Mouse (Mus musculus): ENCODE results near the gene Qsox1.

The Qsox1 gene

DNA sequence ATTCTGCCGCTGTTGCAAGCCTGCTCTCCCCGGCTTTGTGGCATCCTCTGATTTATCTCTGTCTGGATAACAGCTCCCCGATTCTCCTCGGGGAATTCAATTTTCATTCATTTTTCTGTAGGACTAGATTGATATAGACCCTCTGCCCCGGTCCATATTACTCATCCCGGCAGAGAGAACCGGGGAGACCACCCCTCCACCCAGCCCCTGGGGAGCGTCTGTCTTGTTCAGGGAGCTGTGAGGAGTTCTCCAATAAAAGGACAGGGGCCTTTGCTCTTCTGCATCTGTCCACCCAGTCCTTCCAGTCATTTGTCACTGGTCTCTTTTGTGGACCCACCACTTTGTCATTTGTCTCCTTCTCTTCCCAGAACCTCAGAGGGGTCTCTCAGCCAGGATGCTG lies 65.7 kb downstream of the Qsox1 start:
- no peak for DNase-seq (ENCODE audit: low spot score in 2 of 2)

DNA sequence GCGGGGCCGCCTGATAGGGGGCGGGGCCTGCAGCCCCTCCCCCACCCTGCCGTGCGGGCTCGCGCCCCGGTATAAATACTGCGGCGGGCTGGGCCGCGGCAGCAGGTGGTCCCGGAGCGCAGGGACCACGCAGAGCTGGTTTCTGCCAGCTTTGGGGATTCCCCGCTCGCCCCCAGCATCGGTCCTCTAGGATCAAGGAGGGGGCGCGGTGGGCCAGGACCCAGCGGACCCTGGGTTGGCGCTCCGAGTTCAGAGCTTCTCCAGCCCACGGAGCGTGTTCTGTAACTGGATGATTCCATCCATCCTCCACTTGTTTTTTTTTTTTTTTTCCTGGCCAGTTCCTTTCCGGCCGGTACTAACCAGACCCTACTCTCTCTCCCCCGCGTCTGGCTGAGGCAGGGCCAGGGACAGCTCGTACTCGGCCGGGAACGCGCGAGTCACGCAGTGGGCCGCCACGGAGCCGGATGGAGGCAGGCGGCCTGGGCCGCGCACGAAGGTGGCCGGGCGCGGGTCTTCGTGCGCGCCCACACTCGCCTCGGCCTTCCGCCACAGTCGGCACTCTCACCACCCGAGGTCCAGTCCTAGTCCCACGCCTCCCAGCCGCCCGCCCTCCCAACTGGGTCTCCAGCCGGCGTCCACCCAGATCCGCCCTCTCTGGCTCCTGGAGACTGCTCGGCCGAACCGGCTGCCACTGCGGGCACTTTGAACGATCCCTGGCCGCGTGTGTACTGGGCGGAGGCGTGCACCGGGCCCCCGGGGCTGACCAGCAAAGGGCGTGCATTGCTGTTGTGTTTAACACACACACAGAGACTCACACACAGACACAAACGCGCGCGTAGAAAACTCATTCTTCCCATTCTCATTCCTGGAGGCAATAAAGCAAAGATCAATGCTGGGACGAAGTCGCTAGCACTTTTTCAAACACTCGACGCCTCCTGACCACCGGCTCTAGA lies 70.0 kb downstream of the Qsox1 start:
- DNase-seq (ENCODE audit: low spot score in 2 of 2) = no peak

DNA sequence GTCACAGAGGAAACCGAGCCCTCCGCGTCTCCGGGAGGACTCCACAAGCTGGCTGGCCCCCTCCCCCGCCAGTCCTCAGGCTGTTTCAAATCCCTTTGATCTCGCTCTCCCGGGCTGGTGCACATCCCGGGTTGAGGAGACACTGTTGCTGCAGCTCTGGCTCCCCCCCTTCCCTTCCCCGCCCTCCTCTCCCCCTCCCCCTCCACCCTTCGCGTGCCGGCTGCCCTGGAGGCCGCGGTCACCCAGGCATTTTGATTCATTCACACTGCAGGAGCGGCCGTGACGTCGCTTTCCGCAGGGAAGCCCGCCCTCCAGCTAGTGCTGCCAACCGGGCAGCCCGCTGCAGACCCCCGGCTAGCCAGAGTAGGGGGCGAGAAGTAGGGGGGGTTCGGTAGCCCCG lies 70.7 kb downstream of the Qsox1 start:
- DNase-seq (ENCODE audit: low spot score in 2 of 2) = no peak

DNA sequence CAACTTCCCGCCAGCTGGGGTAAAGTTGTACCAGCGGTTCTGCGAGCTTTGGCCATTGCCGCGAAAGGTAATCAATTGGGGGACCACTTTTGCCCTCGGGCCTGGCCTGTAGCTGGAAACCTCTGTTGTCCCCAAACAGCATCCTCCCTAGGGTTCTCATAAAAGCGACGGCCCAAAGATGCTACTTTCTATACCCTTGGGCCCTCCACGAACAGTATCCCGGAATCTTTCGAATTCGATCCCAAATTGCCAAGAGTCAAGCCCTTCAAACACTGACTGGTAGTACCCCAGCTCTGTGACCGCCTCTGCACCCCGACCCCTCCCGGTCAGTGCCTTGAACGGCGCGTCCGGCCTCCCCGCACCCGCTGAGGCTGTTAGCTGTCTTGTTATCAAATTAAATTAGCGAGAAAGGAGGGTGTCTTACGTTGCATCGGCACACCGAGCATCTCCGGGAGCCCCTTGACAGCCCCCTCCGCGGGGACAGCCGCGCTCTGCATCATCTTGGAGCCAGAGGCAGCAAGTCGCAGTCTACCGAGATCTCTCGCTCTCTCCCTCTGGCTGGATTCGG lies 71.2 kb downstream of the Qsox1 start:
- no peak for DNase-seq (ENCODE audit: low spot score in 2 of 2)

DNA sequence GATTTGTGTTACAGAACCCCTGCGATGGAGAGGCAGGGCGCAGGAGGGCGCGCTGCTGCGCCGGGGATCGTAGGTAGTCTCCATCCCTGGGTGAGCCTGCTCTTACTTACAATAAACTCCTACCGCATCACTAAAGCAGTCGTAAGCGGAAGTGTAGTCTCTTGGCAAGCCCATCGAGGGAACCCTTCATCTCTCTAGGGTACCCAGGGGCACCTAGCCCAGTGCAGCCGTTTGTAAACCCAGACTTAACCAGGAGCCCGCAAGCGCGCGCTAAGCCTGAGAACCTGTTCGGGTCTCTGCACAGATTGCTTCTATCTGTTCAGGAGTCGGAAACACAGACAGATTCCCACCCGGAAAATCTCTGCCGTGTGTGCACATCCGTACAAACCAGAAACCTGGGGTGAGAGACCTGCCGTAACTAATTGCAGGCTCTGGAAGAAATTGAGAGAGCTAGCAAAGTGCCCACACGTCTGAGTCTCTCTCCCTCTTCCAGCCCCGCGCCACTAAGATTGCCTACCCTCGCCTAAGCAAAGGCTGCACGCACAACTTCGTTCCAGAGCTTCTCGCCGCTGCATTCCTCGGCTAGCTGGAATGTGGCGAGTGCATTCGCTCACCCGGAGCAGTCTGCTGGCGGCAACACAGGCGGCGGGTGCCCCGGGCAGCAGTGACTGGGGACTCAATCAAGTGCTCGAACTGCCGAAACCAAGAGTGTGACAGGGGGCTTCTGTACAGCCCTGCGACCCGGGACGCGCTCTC lies 71.9 kb downstream of the Qsox1 start:
- no peak for DNase-seq (ENCODE audit: low spot score in 2 of 2)

DNA sequence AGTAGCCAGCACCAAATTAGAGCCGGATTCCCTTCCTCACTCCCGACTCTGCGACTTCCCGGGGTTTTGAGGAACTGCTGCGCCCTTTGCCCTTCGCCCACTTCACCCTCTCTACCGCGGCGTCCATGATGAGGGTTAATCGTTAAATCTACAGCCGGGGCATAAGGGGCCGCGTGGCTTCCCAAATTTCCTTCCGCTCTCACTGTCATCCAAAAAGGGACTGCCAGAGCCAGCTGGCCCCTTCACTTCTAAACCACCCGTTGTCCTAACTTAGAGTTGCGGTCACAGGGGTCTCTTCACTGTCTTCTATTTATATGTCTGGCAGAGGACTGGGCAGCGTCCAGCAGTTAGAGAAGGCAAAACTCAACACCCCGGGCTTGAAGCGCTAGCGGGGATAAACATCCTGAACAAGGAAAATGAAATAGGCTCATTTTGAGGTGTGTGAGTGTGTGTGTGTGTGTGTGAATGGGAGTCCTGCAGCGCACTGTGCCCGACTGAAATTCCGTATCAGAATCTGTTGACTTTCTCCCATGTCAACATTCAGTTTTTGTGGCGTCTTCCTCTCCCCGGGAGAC lies 74.8 kb downstream of the Qsox1 start:
- no peak for DNase-seq (ENCODE audit: low spot score in 2 of 2)

DNA sequence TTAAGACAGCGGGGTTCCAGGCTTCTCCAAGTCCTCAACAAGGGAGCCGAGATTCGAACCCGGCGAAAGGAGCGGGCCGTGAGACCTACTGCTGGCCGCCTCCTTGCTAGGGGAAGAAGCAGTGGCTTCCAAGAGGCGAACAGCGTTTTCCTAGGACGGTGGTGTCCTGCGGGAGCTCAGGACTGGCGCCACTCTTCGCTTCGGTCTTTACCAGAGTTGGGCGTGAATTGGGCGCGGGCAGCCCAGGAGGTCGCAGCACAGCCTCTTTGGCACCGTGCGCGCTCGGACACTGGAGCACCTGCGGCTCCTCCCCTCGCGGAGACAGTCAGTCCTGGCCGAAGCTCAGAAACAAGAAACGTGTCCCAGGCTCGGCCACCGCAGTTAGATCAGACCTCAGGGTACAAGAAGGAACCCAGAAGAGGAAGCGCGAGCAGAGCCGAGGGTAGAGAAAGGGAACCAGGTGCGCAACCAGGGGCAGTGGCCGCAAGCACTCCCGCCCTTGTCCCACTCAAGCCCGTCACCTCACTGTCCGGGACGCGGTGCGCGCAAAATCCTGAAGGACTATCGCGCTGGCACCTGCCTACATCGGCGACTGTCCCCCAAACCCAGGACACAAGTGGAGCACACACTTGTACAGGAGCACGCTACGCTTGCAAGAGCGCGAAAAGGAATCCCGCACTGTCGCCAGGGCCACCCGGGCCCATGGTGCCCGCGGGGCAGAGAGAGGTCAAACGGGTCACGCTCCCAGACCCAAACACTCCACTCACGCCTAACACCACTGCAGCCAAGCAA lies 75.5 kb downstream of the Qsox1 start:
- no peak for DNase-seq (ENCODE audit: low spot score in 2 of 2)

DNA sequence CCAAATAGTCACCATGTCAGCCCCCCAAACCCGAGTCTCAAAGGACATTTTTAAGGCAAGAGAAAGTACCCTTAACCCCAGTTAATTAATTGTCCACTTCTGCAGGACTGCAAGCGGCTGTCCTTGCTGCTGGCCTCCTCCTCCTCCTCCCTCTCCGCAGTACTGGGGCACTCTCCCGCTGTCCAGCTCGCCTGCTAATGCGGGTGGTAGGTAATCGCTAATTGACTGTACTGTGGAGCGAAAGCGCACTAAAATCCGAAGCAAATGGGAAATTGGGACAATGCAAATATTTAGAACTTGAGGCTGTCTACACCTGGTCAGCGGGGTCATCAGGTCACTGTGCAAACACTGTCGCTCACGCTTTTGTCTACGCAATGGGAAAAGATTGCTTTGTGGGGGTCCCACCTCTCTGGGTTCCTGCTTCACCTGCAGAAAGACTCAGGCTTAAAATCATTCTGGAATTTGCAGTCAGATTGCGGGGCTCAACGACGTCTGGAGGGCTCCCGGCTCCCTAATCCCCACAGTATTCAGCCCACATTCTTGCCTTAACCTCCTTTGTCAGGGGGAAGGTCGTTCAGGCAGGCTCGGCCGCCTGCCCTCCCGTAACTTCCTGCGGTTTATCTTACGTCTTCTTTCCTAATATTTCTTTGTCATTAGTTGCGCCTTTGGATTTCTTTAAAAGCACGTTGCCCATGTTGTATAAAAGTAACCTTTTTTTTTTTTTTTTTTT lies 76.4 kb downstream of the Qsox1 start:
- no peak for DNase-seq (ENCODE audit: low spot score in 2 of 2)

DNA sequence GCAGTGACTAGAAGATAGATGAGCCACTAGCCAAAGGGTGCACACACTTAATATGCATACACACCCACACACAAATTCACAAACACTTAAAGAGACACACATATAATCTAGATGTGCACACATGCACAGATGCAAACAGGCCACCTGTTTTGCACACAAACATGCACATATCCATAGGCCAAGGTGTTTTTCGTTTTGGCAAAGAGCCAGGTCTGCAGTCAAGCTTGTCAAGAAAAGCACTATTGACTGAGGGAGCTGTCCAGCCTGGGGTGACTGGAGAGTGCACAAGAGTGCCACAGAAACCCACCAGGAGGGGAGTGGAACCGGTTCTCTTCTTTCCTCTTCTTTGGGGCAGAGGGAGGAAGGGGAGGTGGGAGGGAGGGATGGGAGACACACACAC lies 81.5 kb downstream of the Qsox1 start:
- DNase-seq (ENCODE audit: low spot score in 2 of 2) = no peak

DNA sequence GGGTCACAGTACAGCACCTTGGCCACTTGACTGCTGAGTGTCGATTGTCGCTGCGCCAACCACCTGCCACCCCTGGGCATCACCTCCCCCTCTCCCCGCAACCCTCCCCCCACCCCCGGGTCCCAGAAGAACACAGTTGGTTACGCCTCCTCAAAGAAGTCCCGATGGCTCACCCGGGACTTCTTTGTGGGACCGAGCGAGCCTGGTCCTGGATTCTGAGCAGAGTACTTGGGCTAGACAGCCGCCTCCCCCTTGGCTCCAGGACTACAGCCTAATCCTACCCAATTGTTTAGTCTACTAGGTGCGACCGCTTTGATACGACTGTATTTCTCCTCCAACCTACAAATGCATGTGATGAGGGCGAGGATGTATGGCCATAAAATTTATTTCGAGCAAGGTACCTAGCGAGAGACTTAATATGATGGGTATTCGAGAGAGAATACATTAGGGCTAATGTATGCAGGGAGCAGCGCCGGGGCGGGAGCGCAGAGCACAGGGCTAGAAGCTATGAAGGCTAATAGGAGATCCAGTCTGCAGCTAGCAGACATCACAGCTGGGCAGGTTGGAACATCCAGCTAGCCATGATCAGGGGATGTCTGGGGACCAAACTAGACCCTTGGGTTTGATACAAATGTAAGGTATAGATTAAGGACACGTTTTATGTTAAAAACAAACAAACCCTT lies 83.4 kb downstream of the Qsox1 start:
- no peak for DNase-seq (ENCODE audit: low spot score in 2 of 2)

DNA sequence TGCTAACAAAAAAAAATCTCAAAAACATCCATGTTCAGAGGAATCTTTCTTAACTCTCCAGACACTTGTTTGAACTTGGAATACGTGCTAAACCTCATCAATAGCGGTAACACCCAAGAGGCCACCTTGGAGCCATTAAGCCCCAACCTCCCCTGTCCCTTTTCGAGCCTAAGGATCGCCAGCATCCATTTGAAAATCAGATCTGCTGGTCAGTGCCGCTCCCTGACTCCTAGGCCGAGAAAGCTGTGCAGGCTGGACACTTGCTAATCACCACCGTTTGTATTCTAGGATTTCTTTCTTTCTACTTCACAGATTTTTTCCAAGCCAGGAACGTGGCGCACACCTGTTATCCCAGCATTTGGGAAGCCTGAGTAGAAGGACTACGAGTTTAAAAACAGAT lies 84.9 kb downstream of the Qsox1 start:
- DNase-seq (ENCODE audit: low spot score in 2 of 2) = no peak

Data from thymus, postnatal 10 days (tissue).